Mouse (Mus musculus): ENCODE data around the gene Ppp1r15b.

The Ppp1r15b gene

GRCm38 (mm10) chr1:133162981-133163380 is 32.0 kb downstream of the Ppp1r15b start:
- DNase-seq: no peak

- DNase-seq: peak in 1 of 2 experiments; percentile 69
Observed at GRCm38 (mm10) chr1:133163820-133164431, 33.0 kb downstream of the Ppp1r15b start, which contains the start of gene Plekha6. Gene Plekha6 (plus strand): TSS chr1:133164210.

- DNase-seq: peak; percentile 65 to 76
Observed at GRCm38 (mm10) chr1:133164591-133165011, 33.7 kb downstream of the Ppp1r15b start.

GRCm38 (mm10) chr1:133165111-133165510 is 34.2 kb downstream of the Ppp1r15b start:
- DNase-seq: no peak

- DNase-seq: peak in 1 of 2 experiments; percentile 61
Observed at GRCm38 (mm10) chr1:133168318-133169060, 37.5 kb downstream of the Ppp1r15b start.

GRCm38 (mm10) chr1:133170196-133170595 is 39.3 kb downstream of the Ppp1r15b start:
- peak; percentile 38 to 50 for DNase-seq

GRCm38 (mm10) chr1:133171357-133171756 is 40.4 kb downstream of the Ppp1r15b start:
- no peak for DNase-seq

GRCm38 (mm10) chr1:133175150-133175549 is 44.2 kb downstream of the Ppp1r15b start:
- no peak for DNase-seq

- peak; percentile 51 to 80 for DNase-seq
Observed at GRCm38 (mm10) chr1:133177480-133178172, 46.7 kb downstream of the Ppp1r15b start.

- DNase-seq: peak in 1 of 2 experiments; percentile 44
Observed at GRCm38 (mm10) chr1:133178732-133179440, 47.9 kb downstream of the Ppp1r15b start.

- peak; percentile 66 to 90 for DNase-seq
Observed at GRCm38 (mm10) chr1:133181072-133182015, 50.4 kb downstream of the Ppp1r15b start.

- peak in 1 of 2 experiments; percentile 69 for DNase-seq
Observed at GRCm38 (mm10) chr1:133182016-133182705, 51.2 kb downstream of the Ppp1r15b start.

- DNase-seq: no peak
Observed at GRCm38 (mm10) chr1:133182706-133183095, 51.8 kb downstream of the Ppp1r15b start.

- no peak for DNase-seq
Observed at GRCm38 (mm10) chr1:133183141-133183925, 52.4 kb downstream of the Ppp1r15b start.

- peak in 1 of 2 experiments; percentile 26 for DNase-seq
Observed at GRCm38 (mm10) chr1:133187948-133188680, 57.2 kb downstream of the Ppp1r15b start.

GRCm38 (mm10) chr1:133188719-133189118 is 57.8 kb downstream of the Ppp1r15b start:
- no peak for DNase-seq

All from kidney, postnatal 36 days (tissue).